Mouse (Mus musculus) hindbrain, embryonic 15.5 days (tissue): Measurements from ENCODE around the gene Rnf216. TPM values are rescaled to one million over a fixed set of nuclear protein-coding genes. Genes with fewer than 3 reads are reported as not detected.

Source experiments
- ATAC-seq: fragments of 200-750 bp; cut with Nextera tagmentation; 2 replicates; pipeline ENCODE4 v1.8.0; 2017; ENCODE audit warnings: low read depth, moderate number of reproducible peaks, moderate TSS enrichment; ENCODE audit not compliant: low FRiP score
- H3K27ac ChIP-seq: fragments of 300-500 bp; sonication (generic); replicated peaks from 2 replicates; pipeline ENCODE4 v1.5.1; 2015; ENCODE audit warnings: mild to moderate bottlenecking, inconsistent platforms
- H3K27me3 ChIP-seq: fragments of 300-500 bp; sonication (generic); 2 replicates; pipeline ENCODE4 v1.6.1; 2015; ENCODE audit warnings: control low read depth, inconsistent platforms
- H3K36me3 ChIP-seq: fragments of 300-500 bp; sonication (generic); 2 replicates; pipeline ENCODE4 v1.6.1; 2015; ENCODE audit warnings: control low read depth, inconsistent platforms
- H3K4me1 ChIP-seq: fragments of 300-500 bp; sonication (generic); replicated peaks from 2 replicates; pipeline ENCODE4 v1.6.1; 2015; ENCODE audit warnings: control low read depth, inconsistent platforms
- H3K4me2 ChIP-seq: fragments of 300-500 bp; sonication (generic); 2 replicates; pipeline ENCODE4 v1.6.1; 2015; ENCODE audit warnings: moderate library complexity, mild to moderate bottlenecking, inconsistent platforms
- H3K4me3 ChIP-seq: fragments of 300-500 bp; sonication (generic); 2 replicates; pipeline ENCODE4 v1.5.1; 2015; ENCODE audit warnings: mild to moderate bottlenecking, inconsistent platforms
- H3K9ac ChIP-seq: fragments of 300-500 bp; sonication (generic); 2 replicates; pipeline ENCODE4 v1.6.1; 2015; ENCODE audit warnings: inconsistent platforms
- H3K9me3 ChIP-seq: fragments of 300-500 bp; sonication (generic); 2 replicates; pipeline ENCODE4 v1.6.1; 2016; ENCODE audit warnings: control low read depth, inconsistent platforms
- WGBS: fragments of 180-500 bp; shearing (Covaris S2); methylation state at CpG from one replicate; pipeline ENCODE4 v1.1.7; 2015; 5-methylcytosine and 5-hydroxymethylcytosine counted together
- polyA plus RNA-seq: library from polyadenylated mRNA; unstranded; fragments of >200 nt; fragmentation: Nextera tagmentation; extraction: Ambion mirVana; gene quantifications from 2 replicates; pipeline ENCODE4 v1.2.1, GENCODE M21; 2015

Rnf216 gene
- polyA plus RNA-seq, 1 experiment from 2014 or later, result 30.4 TPM

DNA sequence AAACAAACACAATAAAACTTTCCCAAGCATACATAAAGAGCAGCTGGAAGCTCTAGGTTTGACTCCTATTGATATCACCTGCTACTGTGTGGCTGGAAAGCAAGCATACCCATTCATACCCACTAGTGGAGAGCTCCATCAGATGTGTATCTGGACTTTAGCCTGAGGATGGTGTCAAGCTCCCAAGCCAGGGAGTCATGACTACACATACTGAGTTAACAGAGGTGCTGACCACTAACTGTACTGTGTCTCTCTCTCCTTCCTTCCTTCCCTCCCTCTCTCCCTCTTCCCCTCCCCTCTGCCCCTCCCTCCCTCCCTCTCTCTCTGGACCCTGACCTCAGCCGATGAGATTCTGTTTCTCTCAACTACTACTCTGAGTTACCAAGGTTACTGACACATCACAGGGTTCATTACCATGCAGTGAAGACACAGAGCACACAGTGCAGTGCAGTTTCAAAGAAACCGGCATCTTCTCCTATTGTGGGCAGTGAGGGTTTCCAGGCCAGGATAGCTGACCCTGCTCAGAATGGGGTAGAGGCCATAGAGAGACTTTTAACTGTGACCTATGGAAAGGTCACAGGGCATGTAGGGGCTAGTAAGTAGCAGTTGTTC lies 51.9 kb downstream of the Rnf216 start:
- H3K27me3 ChIP-seq, result no peaks in the 10 kb centered on the region
- peaks cover 11% of the 10 kb centered on the region; the same call in 1 of the 2 replicates for H3K36me3 ChIP-seq
- no peaks in the 10 kb centered on the region for H3K9me3 ChIP-seq
- H3K27ac ChIP-seq, result peak overlapping the region; percentile 78
- no peak overlapping the region for H3K4me3 ChIP-seq
- 10% methylated on average over 2 of the region's 2 CpGs for WGBS
- H3K4me1 ChIP-seq, result peaks cover 41% of the 10 kb centered on the region
- peak; percentile 70; the same call in 1 of the 2 replicates for ATAC-seq
- no peak overlapping the region for H3K9ac ChIP-seq
- 0 out of 2 replicates have a peak overlapping the region, but pooled peaks have one; percentile 6 for H3K4me2 ChIP-seq

DNA sequence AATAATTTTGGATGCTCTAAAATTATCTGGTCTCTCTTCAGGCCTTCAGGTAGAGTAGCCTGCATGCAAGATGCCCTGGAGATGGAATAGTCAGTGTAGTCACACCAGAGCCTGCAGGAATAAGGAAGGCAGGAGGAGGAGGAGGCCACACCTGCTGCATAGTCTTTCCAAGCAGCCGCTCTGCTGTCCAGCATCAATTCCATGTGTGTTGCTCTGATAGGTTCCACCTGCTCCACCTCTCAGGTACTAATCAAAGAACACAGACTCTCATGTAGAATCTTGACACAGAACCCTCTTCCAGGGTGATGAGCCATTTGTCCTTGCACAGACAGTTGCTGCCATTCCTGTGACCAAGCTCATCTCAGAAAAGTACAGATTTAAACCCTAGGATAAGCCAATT lies 52.8 kb downstream of the Rnf216 start:
- no peak for ATAC-seq
- Histone ChIP-seq H3K4me2 (no peak overlapping the region), H3K27ac (no peak overlapping the region), H3K9ac (no peak overlapping the region), H3K4me3 (no peak overlapping the region), H3K27me3 (no peaks in the 10 kb centered on the region), H3K9me3 (no peaks in the 10 kb centered on the region), H3K36me3 (peaks cover 6% of the 10 kb centered on the region; the same call in 1 of the 2 replicates), H3K4me1 (peaks cover 35% of the 10 kb centered on the region)
- WGBS, result 95% methylated on average over 1 of the region's 1 CpGs

DNA sequence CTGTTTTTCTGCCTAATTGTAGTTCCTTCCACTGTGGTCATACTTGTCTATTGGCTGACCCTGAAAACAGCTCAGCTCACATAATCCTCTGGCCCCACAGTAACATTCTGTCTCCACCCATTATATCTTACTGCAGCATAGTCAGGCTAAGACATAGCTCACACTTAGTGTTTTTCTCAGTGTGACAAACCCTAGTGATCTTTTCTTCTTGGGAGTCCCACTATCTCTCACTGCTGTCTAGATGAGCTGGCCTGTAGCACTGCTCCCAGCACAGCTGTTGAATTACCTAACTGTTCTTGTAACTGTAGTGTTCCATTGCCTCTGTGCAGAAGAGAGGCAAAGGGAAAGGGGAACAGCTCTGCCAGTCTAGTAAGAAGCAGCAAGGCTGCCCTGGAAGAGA lies 53.6 kb downstream of the Rnf216 start:
- no peak overlapping the region for H3K4me3 ChIP-seq
- H3K36me3 ChIP-seq, result no peaks in the 10 kb centered on the region
- H3K4me1 ChIP-seq, result peaks cover 30% of the 10 kb centered on the region
- no peaks in the 10 kb centered on the region for H3K9me3 ChIP-seq
- H3K27ac ChIP-seq, result no peak overlapping the region
- no peak overlapping the region for H3K4me2 ChIP-seq
- no peak for ATAC-seq
- no peaks in the 10 kb centered on the region for H3K27me3 ChIP-seq
- no peak overlapping the region for H3K9ac ChIP-seq

DNA sequence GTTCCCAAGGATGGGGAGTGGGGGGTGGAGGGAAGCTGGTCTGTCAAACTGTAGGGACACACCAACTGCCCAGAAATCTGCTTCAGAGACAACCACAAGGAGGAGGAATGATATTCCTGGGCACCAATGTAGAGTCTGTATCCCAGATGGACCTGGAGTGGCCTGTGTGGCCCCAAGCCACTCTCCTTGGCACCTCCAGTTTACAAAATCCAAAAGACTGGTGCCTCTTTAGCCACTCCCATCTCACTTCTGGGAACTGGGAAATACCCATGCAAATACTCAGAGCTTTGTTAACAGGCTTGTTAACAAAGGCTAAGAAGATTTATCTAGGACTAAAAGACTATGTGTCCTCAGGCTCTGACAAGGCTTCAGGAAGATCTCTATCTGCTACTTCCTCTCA lies 54.1 kb downstream of the Rnf216 start:
- Histone ChIP-seq H3K27ac (0 out of 2 replicates have a peak overlapping the region, but pooled peaks have one; percentile 48), H3K27me3 (no peaks in the 10 kb centered on the region), H3K36me3 (no peaks in the 10 kb centered on the region), H3K4me2 (no peak overlapping the region), H3K4me1 (peaks cover 30% of the 10 kb centered on the region), H3K4me3 (no peak overlapping the region), H3K9me3 (no peaks in the 10 kb centered on the region), H3K9ac (no peak overlapping the region)
- no peak for ATAC-seq

DNA sequence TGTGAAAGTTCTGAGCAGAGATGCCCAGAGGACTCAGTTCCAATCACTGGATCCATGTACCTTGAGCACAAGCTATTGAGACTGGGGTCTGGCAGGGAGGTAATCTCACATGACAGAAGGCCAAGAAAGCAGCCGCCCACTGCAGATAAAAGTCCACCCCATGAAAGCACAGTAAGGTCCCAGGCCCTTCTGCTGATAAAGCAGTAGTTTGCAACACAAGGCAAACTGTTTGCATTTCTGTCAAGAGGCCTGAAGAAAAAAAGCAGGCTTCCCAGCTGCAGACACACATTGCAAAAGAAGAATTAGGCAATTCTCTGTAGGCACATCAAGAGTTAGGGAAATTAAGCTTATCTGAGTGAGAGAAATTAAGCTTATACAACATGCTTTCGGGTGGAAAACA lies 54.6 kb downstream of the Rnf216 start:
- Histone ChIP-seq H3K4me3 (no peak overlapping the region), H3K36me3 (no peaks in the 10 kb centered on the region), H3K4me1 (peaks cover 30% of the 10 kb centered on the region), H3K9ac (no peak overlapping the region), H3K27ac (peak overlapping the region; percentile 48; the same call in 1 of the 2 replicates), H3K9me3 (no peaks in the 10 kb centered on the region), H3K4me2 (no peak overlapping the region), H3K27me3 (no peaks in the 10 kb centered on the region)
- 62% methylated on average over 2 of the region's 2 CpGs for WGBS
- no peak for ATAC-seq

DNA sequence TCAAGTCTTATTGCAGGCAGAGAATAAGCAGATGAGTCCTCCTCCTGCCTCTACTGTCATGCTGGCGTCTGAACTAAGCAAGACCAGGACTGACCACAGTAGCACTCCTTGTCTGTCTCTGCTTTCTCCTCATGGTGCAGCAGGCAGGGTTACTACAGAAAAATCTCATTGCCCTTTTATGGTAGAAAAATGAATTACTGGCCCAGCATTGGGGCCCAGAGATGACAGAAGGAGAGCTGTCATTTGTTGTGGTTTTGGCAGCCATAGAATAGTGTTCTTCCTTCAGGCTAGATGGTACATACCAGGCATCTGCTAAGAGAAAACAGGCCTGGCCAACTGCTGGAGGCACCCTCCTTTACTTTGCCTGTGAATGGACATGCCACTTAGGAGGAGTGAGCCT lies 55.0 kb downstream of the Rnf216 start:
- H3K36me3 ChIP-seq, result no peaks in the 10 kb centered on the region
- peaks cover 34% of the 10 kb centered on the region for H3K4me1 ChIP-seq
- H3K27ac ChIP-seq, result peak overlapping the region; percentile 45; the same call in 1 of the 2 replicates
- WGBS, result 92% methylated on average over 1 of the region's 1 CpGs
- no peak for ATAC-seq
- H3K4me3 ChIP-seq, result no peak overlapping the region
- H3K27me3 ChIP-seq, result no peaks in the 10 kb centered on the region
- no peak overlapping the region for H3K4me2 ChIP-seq
- H3K9me3 ChIP-seq, result no peaks in the 10 kb centered on the region
- no peak overlapping the region for H3K9ac ChIP-seq

DNA sequence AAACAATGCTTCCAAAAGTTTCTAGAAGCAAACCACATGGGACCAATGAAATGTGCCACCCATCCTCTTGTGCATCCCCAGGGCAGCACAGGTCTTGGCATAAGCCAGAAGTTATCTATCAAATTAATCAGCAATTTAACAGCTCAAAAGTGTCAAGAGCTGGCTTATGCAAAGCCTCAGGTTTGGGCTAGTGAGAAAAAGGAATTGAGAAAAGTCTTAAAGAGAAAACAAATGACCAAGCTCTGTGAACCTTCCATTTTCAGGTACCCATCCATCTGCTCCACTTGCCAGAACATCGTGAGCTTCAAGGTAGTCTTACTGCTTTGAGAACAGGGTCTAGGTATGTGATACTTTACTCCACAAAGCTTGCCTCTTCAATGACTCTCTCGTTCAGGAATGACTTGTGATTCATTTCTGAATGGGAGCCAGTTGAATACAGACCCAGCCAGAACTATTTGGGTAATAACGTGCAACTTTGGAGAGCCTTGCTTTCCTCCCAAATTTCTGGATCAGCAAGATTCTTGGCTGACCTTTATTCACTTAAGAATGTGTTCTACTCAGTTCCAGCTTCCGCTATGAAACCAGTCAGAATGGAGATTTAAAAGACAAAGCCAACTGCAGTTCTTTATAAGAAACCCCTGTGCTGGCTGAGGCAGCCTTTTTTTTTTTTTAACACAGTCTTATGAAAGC lies 56.5 kb downstream of the Rnf216 start:
- H3K27me3 ChIP-seq, result no peaks in the 10 kb centered on the region
- WGBS, result 78% methylated on average over 4 of the region's 4 CpGs
- H3K9me3 ChIP-seq, result no peaks in the 10 kb centered on the region
- H3K9ac ChIP-seq, result no peak overlapping the region
- no peak overlapping the region for H3K4me3 ChIP-seq
- ATAC-seq, result no peak
- H3K27ac ChIP-seq, result no peak overlapping the region
- no peak overlapping the region for H3K4me2 ChIP-seq
- peaks cover 29% of the 10 kb centered on the region for H3K4me1 ChIP-seq
- no peaks in the 10 kb centered on the region for H3K36me3 ChIP-seq

DNA sequence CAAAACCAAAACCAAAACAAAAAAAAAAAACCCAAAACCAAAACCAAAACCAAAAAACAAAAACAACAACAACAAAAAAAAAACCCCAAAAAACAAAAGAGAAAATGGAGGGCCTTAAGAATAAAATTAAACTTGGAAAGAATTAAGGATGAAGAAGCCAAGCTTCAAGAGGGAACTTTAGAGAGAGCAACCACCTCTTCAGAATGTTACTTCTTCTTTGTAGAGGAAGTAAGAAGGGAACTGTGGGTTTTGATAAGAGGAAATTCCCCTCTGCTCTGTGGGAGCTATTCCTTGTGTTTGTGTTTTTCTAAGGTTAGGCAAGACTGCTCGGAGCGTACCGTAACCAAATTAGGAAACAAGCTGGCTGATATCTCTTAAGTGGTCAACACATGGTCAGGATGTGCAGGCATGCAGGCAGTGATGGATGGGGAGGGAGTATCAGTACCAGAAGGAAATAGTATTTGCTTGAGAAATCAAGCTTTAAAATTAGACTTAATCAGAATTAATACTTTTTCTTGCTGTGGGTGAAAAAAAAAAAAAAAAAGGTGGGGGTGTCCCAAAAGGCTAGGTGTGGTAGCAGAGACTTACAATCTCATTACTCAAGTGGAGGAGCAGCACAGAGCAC lies 57.2 kb downstream of the Rnf216 start:
- no peak for ATAC-seq
- Histone ChIP-seq H3K36me3 (no peaks in the 10 kb centered on the region), H3K4me3 (no peak overlapping the region), H3K27ac (no peak overlapping the region), H3K4me2 (no peak overlapping the region), H3K9ac (no peak overlapping the region), H3K27me3 (no peaks in the 10 kb centered on the region), H3K9me3 (no peaks in the 10 kb centered on the region), H3K4me1 (peaks cover 22% of the 10 kb centered on the region)
- WGBS, result 74% methylated on average over 3 of the region's 3 CpGs

DNA sequence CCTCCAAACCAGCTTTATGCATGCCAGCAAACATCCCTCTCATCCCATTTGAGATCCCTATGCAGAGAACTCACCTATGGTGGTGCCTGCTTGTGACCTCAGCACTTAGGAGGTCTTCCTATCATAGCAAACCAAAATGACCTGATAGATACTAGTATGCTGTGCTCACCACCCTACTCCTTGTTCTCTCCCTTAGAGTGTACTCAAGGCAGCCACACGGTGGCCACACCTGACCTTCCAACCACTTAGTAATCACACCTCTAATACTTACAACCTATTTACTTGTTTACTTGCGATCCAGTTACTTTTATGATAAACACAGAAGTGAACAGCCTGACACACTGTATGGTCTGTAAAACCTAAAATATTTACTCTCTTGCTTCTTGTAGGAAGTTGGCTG lies 58.1 kb downstream of the Rnf216 start:
- Histone ChIP-seq H3K27ac (no peak overlapping the region), H3K9ac (no peak overlapping the region), H3K27me3 (no peaks in the 10 kb centered on the region), H3K36me3 (no peaks in the 10 kb centered on the region), H3K4me1 (peaks cover 26% of the 10 kb centered on the region), H3K9me3 (no peaks in the 10 kb centered on the region), H3K4me2 (no peak overlapping the region), H3K4me3 (no peak overlapping the region)
- 91% methylated on average over 2 of the region's 2 CpGs for WGBS
- ATAC-seq, result no peak

DNA sequence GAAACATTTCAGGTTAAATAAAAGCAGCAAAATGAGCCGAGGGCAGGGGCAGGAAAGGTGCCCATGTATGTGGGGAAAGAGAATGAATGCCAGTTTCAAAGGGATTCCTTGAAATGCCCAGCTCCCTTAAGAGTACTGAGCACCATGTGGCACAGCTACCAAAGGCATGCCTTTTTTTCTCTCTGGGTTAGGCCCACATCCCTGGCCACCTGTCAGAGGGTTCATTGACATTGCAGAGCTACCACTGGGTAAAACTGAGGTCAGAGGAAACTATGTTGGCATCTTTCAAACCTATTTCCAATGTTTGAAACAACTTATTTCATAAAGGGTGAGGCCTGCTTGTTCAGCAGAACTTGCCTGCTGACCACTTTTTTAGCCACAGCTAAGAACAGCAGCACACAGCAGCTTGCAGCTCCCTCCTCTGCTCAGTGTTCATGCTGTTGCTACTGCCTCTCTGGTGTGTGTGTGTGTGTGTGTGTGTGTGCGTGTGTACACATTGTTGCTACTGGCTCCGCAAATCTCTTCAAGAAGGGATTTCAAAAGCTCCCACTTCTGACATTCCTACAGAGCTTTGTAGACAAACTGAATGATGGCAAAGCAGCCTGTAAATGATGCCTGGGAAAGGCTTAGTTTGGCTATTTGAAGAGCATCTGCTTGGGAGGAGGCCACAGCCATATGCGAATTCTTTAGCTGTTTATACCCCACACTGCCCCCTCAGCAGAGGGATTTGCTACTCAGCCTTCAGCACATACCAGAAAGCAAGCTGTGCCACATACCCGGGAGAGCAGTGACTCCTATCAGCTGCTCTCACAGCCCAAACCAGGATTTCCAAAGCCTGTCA lies 59.4 kb downstream of the Rnf216 start:
- Histone ChIP-seq H3K4me3 (no peak overlapping the region), H3K27ac (peak overlapping the region; percentile 59), H3K9ac (no peak overlapping the region), H3K4me2 (no peak overlapping the region), H3K27me3 (no peaks in the 10 kb centered on the region), H3K36me3 (no peaks in the 10 kb centered on the region), H3K4me1 (peaks cover 25% of the 10 kb centered on the region), H3K9me3 (no peaks in the 10 kb centered on the region)
- WGBS, result 52% methylated on average over 5 of the region's 5 CpGs
- ATAC-seq, result no peak

DNA sequence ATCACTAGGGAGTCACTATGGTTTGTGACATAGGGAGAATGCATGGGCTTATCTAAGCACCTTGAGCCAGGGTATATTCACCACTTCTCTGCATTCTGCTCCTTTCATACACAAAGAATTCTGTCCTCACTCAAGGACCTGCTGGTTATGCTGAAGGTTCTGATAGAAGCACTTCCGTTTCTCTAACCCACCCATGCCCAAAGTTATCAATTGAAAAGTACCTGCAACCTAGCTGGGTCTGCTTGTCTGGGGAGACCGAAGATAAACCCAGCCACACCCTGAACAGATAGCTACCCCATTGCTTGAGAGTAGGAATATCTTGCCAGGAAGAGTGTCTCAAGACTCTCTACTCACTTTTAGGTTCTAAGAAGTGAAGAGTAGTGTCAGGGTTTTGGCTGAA lies 60.1 kb downstream of the Rnf216 start:
- H3K4me3 ChIP-seq, result no peak overlapping the region
- H3K27ac ChIP-seq, result 0 out of 2 replicates have a peak overlapping the region, but pooled peaks have one; percentile 9
- no peak overlapping the region for H3K9ac ChIP-seq
- no peaks in the 10 kb centered on the region for H3K27me3 ChIP-seq
- no peaks in the 10 kb centered on the region for H3K9me3 ChIP-seq
- WGBS, result 94% methylated on average over 2 of the region's 2 CpGs
- no peaks in the 10 kb centered on the region for H3K36me3 ChIP-seq
- no peak for ATAC-seq
- peaks cover 25% of the 10 kb centered on the region for H3K4me1 ChIP-seq
- no peak overlapping the region for H3K4me2 ChIP-seq

DNA sequence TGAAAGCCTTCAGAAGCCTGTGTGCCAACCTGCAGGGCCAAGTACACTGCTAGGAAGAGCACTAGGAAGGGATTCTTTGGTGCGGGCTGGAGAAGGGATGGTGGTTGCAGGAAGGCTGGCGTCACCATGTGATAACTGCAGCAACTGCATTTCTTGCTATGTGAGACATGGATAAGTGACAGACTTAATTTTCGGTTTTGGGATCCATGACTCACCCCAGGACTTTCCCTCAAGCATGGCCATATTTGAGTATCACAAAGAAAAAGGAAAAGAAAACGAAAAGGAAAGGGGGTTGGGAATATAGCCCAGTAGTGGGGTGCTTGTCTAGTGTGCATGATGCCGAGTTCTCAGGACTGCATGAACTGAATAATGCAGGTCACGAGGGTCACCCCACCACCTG lies 60.9 kb downstream of the Rnf216 start:
- ATAC-seq, result no peak
- Histone ChIP-seq H3K27me3 (no peaks in the 10 kb centered on the region), H3K4me1 (peaks cover 29% of the 10 kb centered on the region), H3K27ac (no peak overlapping the region), H3K9ac (no peak overlapping the region), H3K4me3 (no peak overlapping the region), H3K36me3 (no peaks in the 10 kb centered on the region), H3K4me2 (no peak overlapping the region), H3K9me3 (no peaks in the 10 kb centered on the region)
- 87% methylated on average over 6 of the region's 6 CpGs for WGBS
